Mouse (Mus musculus) CH12.LX (cell line): ENCODE data around the gene Hist1h1c. TPM values are rescaled to one million over a fixed set of nuclear protein-coding genes. Genes with fewer than 3 reads are reported as not detected.
A peak's percentile ranks its signal among the peaks of the same experiment; 100 is the strongest.

Experiments used
- DNase-seq: peaks from one replicate; pipeline ENCODE4 v3.0.0-alpha.2; 2013; ENCODE audit errors: extremely low read depth
- H3K27ac ChIP-seq: 2 replicates; pipeline ENCODE4 v1.5.1; 2012; ENCODE audit warnings: low read depth, mild to moderate bottlenecking, control low read depth, moderate library complexity; ENCODE audit not compliant: insufficient read depth
- H3K27me3 ChIP-seq: replicated peaks from 2 replicates; pipeline ENCODE3; 2012; ENCODE audit warnings: inconsistent platforms
- H3K36me3 ChIP-seq, 2 experiments: replicated peaks in 1 of 2; 2 replicates each; pipeline versions ENCODE3 to v1.6.1; 2012; ENCODE audit warnings: inconsistent platforms in 1 of 2, low read length in 1 of 2, mild to moderate bottlenecking in 1 of 2, mixed read lengths in 1 of 2, moderate library complexity in 1 of 2; ENCODE audit not compliant: control insufficient read depth in 1 of 2, insufficient read depth in 1 of 2
- H3K4me1 ChIP-seq, 2 experiments: 2 replicates each; pipeline ENCODE4 v1.6.1; 2012; ENCODE audit warnings: inconsistent platforms in 1 of 2, moderate library complexity in 1 of 2; ENCODE audit not compliant: insufficient read depth in 2 of 2, control insufficient read depth in 1 of 2
- H3K4me2 ChIP-seq: 2 replicates; pipeline ENCODE4 v1.6.1; 2012; ENCODE audit warnings: low read depth, mild to moderate bottlenecking, control low read depth; ENCODE audit not compliant: poor library complexity, insufficient read depth, severe bottlenecking
- H3K4me3 ChIP-seq, 3 experiments: fragments of 150-350 bp in 1 of 3; sonication (generic) in 1 of 3; replicated peaks in 1 of 3; 2 replicates each; pipeline versions ENCODE3 to v1.5.1; 2011 to 2012; ENCODE audit warnings: low read depth in 2 of 3, low read length in 2 of 3, mild to moderate bottlenecking in 2 of 3, moderate library complexity in 2 of 3, control low read depth in 1 of 3, improper control_type of control experiment in 1 of 3, inconsistent platforms in 1 of 3, mixed read lengths in 1 of 3; ENCODE audit not compliant: poor library complexity in 1 of 3
- H3K79me2 ChIP-seq: replicated peaks from 2 replicates; pipeline ENCODE4 v1.6.1; 2012; ENCODE audit warnings: mild to moderate bottlenecking, moderate library complexity; ENCODE audit not compliant: control insufficient read depth, poor library complexity, insufficient read depth, severe bottlenecking; ENCODE audit errors: extremely low read depth
- H3K9ac ChIP-seq: 2 replicates; pipeline ENCODE4 v1.6.1; 2012; ENCODE audit warnings: low read depth, mild to moderate bottlenecking, control low read depth, moderate library complexity; ENCODE audit not compliant: insufficient read depth
- H3K9me3 ChIP-seq: replicated peaks from 2 replicates; pipeline ENCODE3; 2012; ENCODE audit warnings: low read length, inconsistent platforms, mixed read lengths
- BHLHE40 ChIP-seq: IDR thresholded peaks from 2 replicates; pipeline ENCODE4 v1.6.1; 2011; ENCODE audit warnings: mild to moderate bottlenecking, low read depth, low read length, improper control_type of control experiment
- CHD1 ChIP-seq: IDR thresholded peaks from 2 replicates; pipeline ENCODE4 v1.6.1; 2012; ENCODE audit warnings: low read depth, low read length, improper control_type of control experiment, inconsistent platforms
- CHD2 ChIP-seq: IDR thresholded peaks from 2 replicates; pipeline ENCODE4 v1.6.1; 2011; ENCODE audit warnings: low read length, improper control_type of control experiment
- E2F4 ChIP-seq: IDR thresholded peaks from 2 replicates; pipeline ENCODE4 v1.6.1; 2011; ENCODE audit warnings: low read depth, low read length, improper control_type of control experiment; ENCODE audit not compliant: insufficient replicate concordance
- ELF1 ChIP-seq: IDR thresholded peaks from 2 replicates; pipeline ENCODE4 v1.6.1; 2014; ENCODE audit warnings: low read depth, mild to moderate bottlenecking, inconsistent platforms, low read length, improper control_type of control experiment
- EP300 ChIP-seq: IDR thresholded peaks from 2 replicates; pipeline ENCODE4 v1.6.1; 2011; ENCODE audit warnings: low read length, improper control_type of control experiment
- ETS1 ChIP-seq: conservative IDR thresholded peaks from 2 replicates; pipeline ENCODE4 v1.6.1; 2012; ENCODE audit warnings: low read depth, mild to moderate bottlenecking, inconsistent platforms, low read length, improper control_type of control experiment, moderate library complexity
- GABPA ChIP-seq: IDR thresholded peaks from 2 replicates; pipeline ENCODE4 v1.6.1; 2012; ENCODE audit warnings: low read depth, low read length, improper control_type of control experiment, inconsistent platforms; ENCODE audit not compliant: insufficient replicate concordance
- HCFC1 ChIP-seq: IDR thresholded peaks from 2 replicates; pipeline ENCODE4 v1.6.1; 2012; ENCODE audit warnings: low read depth, mild to moderate bottlenecking, inconsistent platforms, low read length, improper control_type of control experiment
- IRF4 ChIP-seq: IDR thresholded peaks from 2 replicates; pipeline ENCODE4 v1.6.1; 2014; ENCODE audit warnings: low read depth, mild to moderate bottlenecking, inconsistent platforms, low read length, improper control_type of control experiment
- JUN ChIP-seq: IDR thresholded peaks from 2 replicates; pipeline ENCODE4 v1.6.1; 2011; ENCODE audit warnings: low read depth, mild to moderate bottlenecking, low read length, improper control_type of control experiment, moderate library complexity; ENCODE audit not compliant: insufficient read depth
- KAT2A ChIP-seq: IDR thresholded peaks from 2 replicates; pipeline ENCODE4 v1.6.1; 2012; ENCODE audit warnings: low read length, improper control_type of control experiment, inconsistent platforms; ENCODE audit not compliant: insufficient replicate concordance
- MAFK ChIP-seq: IDR thresholded peaks from 2 replicates; pipeline ENCODE4 v1.6.1; 2011; ENCODE audit warnings: low read length, improper control_type of control experiment; ENCODE audit not compliant: insufficient replicate concordance
- MAX ChIP-seq: IDR thresholded peaks from 2 replicates; pipeline ENCODE4 v1.6.1; 2011; ENCODE audit warnings: low read length, improper control_type of control experiment
- MEF2A ChIP-seq: IDR thresholded peaks from 2 replicates; pipeline ENCODE4 v1.6.1; 2014; ENCODE audit warnings: low read depth, mild to moderate bottlenecking, inconsistent platforms, low read length, improper control_type of control experiment, borderline replicate concordance
- MXI1 ChIP-seq: IDR thresholded peaks from 2 replicates; pipeline ENCODE4 v1.6.1; 2011; ENCODE audit warnings: mild to moderate bottlenecking, low read depth, low read length, improper control_type of control experiment
- MYC ChIP-seq: IDR thresholded peaks from 2 replicates; pipeline ENCODE4 v1.6.1; 2011; ENCODE audit warnings: low read depth, mild to moderate bottlenecking, improper control_type of control experiment, low read length
- NELFE ChIP-seq: IDR thresholded peaks from 2 replicates; pipeline ENCODE4 v1.6.1; 2011; ENCODE audit warnings: low read depth, low read length, improper control_type of control experiment
- NRF1 ChIP-seq: IDR thresholded peaks from 2 replicates; pipeline ENCODE4 v1.6.1; 2014; ENCODE audit warnings: low read depth, mild to moderate bottlenecking, inconsistent platforms, low read length, improper control_type of control experiment, moderate library complexity
- POLR2A ChIP-seq: IDR thresholded peaks from 2 replicates; pipeline ENCODE4 v1.6.1; 2011; ENCODE audit warnings: low read depth, mild to moderate bottlenecking, improper control_type of control experiment, low read length
- POLR2AphosphoS2 ChIP-seq: IDR thresholded peaks from 2 replicates; pipeline ENCODE4 v1.6.1; 2011; ENCODE audit warnings: low read depth, low read length, improper control_type of control experiment
- RAD21 ChIP-seq: IDR thresholded peaks from 2 replicates; pipeline ENCODE4 v1.6.1; 2011; ENCODE audit warnings: low read depth, mild to moderate bottlenecking, low read length, improper control_type of control experiment, moderate library complexity
- RCOR1 ChIP-seq: conservative IDR thresholded peaks from 2 replicates; pipeline ENCODE4 v1.6.1; 2012; ENCODE audit warnings: low read depth, mild to moderate bottlenecking, inconsistent platforms, low read length, improper control_type of control experiment
- SIN3A ChIP-seq: IDR thresholded peaks from 2 replicates; pipeline ENCODE4 v1.6.1; 2012; ENCODE audit warnings: low read length, improper control_type of control experiment, inconsistent platforms
- SMC3 ChIP-seq: IDR thresholded peaks from 2 replicates; pipeline ENCODE4 v1.6.1; 2011; ENCODE audit warnings: low read depth, low read length, improper control_type of control experiment
- TCF12 ChIP-seq: IDR thresholded peaks from 2 replicates; pipeline ENCODE4 v1.6.1; 2014; ENCODE audit warnings: low read depth, mild to moderate bottlenecking, inconsistent platforms, low read length, improper control_type of control experiment
- UBTF ChIP-seq: IDR thresholded peaks from 2 replicates; pipeline ENCODE4 v1.6.1; 2012; ENCODE audit warnings: low read depth, mild to moderate bottlenecking, inconsistent platforms, low read length, improper control_type of control experiment, moderate library complexity
- USF1 ChIP-seq: IDR thresholded peaks from 2 replicates; pipeline ENCODE4 v1.6.1; 2014; ENCODE audit warnings: low read depth, mild to moderate bottlenecking, inconsistent platforms, low read length, improper control_type of control experiment
- USF2 ChIP-seq: conservative IDR thresholded peaks from 2 replicates; pipeline ENCODE4 v1.6.1; 2011; ENCODE audit warnings: low read depth, low read length, improper control_type of control experiment
- ZC3H11A ChIP-seq: IDR thresholded peaks from 2 replicates; pipeline ENCODE4 v1.6.1; 2012; ENCODE audit warnings: low read depth, mild to moderate bottlenecking, inconsistent platforms, low read length, improper control_type of control experiment
- ZKSCAN1 ChIP-seq: IDR thresholded peaks from 2 replicates; pipeline ENCODE4 v1.6.1; 2012; ENCODE audit warnings: low read depth, inconsistent platforms, low read length, improper control_type of control experiment, borderline replicate concordance
- dilution Hi-C: fragments of 300-500 bp; cut with MboI; formaldehyde crosslinking; loops from 2 replicates; pipeline ENCODE4 v1.14.3; 2020; ENCODE audit warnings: low sequenced_read_pairs; ENCODE audit not compliant: extremely low pct_unique_long_range_greater_than_20kb, extremely low pct_ligation_motif_present
- in situ Hi-C: fragments of 300-500 bp; cut with MboI; formaldehyde crosslinking; loops from 3 replicates; pipeline ENCODE4 v1.14.3; 2019; ENCODE audit warnings: low sequenced_read_pairs, low pct_ligation_motif_present, low pct_unique_long_range_greater_than_20kb, mixed read lengths
- polyA plus RNA-seq: library from polyadenylated mRNA; unstranded; fragments of >175 nt; gene quantifications from 2 replicates; pipeline ENCODE4 v1.2.1, GENCODE M21; 2012; ENCODE audit warnings: low read depth; ENCODE audit not compliant: insufficient read length
- total RNA-seq, 2 experiments: library from RNA; depleted of rRNA; stranded (reverse); fragments of 300-350 nt in 1 of 2; fragments of >200 nt in 1 of 2; gene quantifications; 2 replicates each; pipeline ENCODE4 v1.2.3; 2012 to 2014

Gene Hist1h1c
- total and polyA plus RNA-seq, 3 experiments: 12.5 to 597 (median 22.8) TPM

GRCm38 (mm10) chr13:23744421-23745380 lies 6.1 kb downstream of the Hist1h1c start (continued):
- TF ChIP-seq MAX (no peak), HCFC1 (peak; percentile 39; the same call in 1 of the 2 replicates), MYC (no peak; the same call in 1 of the 2 replicates), MEF2A (0 out of 2 replicates have a peak, but pooled peaks have one; percentile 11), ZC3H11A (no peak), USF1 (no peak), NRF1 (no peak), E2F4 (0 out of 2 replicates have a peak, but pooled peaks have one; percentile 3), BHLHE40 (no peak), ZKSCAN1 (no peak), GABPA (no peak), SIN3A (peak; percentile 84; the same call in 1 of the 2 replicates), JUN (0 out of 2 replicates have a peak, but pooled peaks have one; percentile 22), USF2 (peak; percentile 12; the same call in 1 of the 2 replicates), POLR2A (peak; percentile 58; the same call in 1 of the 2 replicates), IRF4 (no peak), TCF12 (no peak), MXI1 (peak; percentile 74), SMC3 (peak; percentile 8), MAFK (peak; percentile 41; the same call in 1 of the 2 replicates)

DNA sequence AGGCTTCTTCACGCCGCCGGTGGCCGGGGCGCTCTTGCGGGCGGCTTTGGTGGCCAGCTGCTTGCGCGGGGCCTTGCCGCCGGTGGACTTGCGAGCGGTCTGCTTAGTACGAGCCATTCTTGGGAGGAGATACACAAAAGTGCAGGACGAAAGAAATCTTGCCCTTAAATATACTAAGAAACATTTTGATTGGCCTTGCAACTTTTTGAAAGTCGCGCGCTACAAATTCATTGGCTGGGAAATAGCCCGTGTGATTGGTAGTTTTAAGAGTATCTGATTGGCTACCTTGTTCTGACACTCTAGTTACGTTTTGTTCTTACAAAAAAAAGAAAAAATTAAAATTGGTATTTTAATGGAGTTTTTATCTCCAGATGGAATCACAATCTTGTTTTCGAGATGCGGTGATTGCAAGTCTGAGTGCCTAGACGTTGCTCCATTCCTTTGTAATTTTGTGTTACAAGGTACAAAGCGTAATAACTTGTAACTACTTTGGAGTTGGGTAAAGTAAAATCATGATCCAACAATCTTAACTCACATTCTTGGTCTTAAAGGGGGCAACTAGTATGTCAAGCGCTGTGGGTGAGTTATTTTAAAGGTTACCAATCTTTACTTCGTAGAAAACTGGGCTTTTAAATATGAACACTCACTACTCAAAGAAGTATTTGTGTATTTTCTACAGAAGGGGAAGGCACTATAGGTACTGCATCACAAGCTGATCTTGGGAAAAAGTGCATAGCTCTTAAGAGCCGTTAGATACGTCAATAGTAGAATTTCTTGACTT lies 7.0 kb downstream of the Hist1h1c start, which contains the start of gene Hist1h3c:
TSS of gene Hist1h3c (minus strand) at position 222 of the 781 bp plus-strand sequence.
- dilution Hi-C loops: loop anchor here (10.0 kb wide), 1 partner anchor 51 kb away; the partner anchor contains the start of genes Hist1h1t and Hist1h4c
- peak within 1 kb of the TSS; percentile 74; the same call in 1 of the 2 replicates for H3K4me2 ChIP-seq
- in situ Hi-C loops: no loop called here
- TF ChIP-seq MAX (no peak), UBTF (peak; percentile 91; the same call in 1 of the 2 replicates), CHD1 (no peak), MXI1 (peak; percentile 47; the same call in 1 of the 2 replicates), NELFE (peak; percentile 99), BHLHE40 (no peak), EP300 (no peak), ETS1 (no peak), ELF1 (no peak), USF2 (no peak; the same call in 1 of the 2 replicates), KAT2A (no peak), CHD2 (peak; percentile 59; the same call in 1 of the 2 replicates), POLR2AphosphoS2 (peak; percentile 87; the same call in 1 of the 2 replicates), ZKSCAN1 (no peak), POLR2A (peak; percentile 96), RCOR1 (no peak), MEF2A (0 out of 2 replicates have a peak, but pooled peaks have one; percentile 19), NRF1 (no peak), SIN3A (peak; percentile 60; the same call in 1 of the 2 replicates), RAD21 (no peak), ZC3H11A (no peak), HCFC1 (peak; percentile 65), IRF4 (no peak)

More for the DNA sequence above, 7.0 kb downstream of the Hist1h1c start, which contains the start of gene Hist1h3c:
- Histone ChIP-seq H3K36me3 (no peaks in the 10 kb centered on the region), H3K27me3 (no peaks in the 10 kb centered on the region), H3K9me3 (no peaks in the 10 kb centered on the region), H3K4me3 (peak within 1 kb of the TSS; percentile 13 to 49 (median 49)), H3K27ac (peak within 1 kb of the TSS; percentile 93), H3K79me2 (no peaks in the 10 kb centered on the region), H3K4me1 (peaks cover 3 to 45% of the 10 kb centered on the region in 2 experiments; a peak in 3 of 4 replicates), H3K9ac (peak within 1 kb of the TSS; percentile 99)
- DNase-seq: peak; percentile 95
